Mouse (Mus musculus) hindbrain, embryonic 14.5 days (tissue): Measurements from ENCODE around the gene Mllt3. TPM values are rescaled to one million over a fixed set of nuclear protein-coding genes. Genes with fewer than 3 reads are reported as not detected.

ENCODE experiments used
- ATAC-seq: fragments of 200-750 bp; cut with Nextera tagmentation; 2 replicates; pipeline ENCODE4 v1.8.0; 2017; ENCODE audit warnings: moderate number of reproducible peaks, mild to moderate bottlenecking, moderate TSS enrichment, moderate library complexity; ENCODE audit not compliant: low FRiP score
- DNase-seq: peaks from one replicate; pipeline ENCODE4 v3.0.0-alpha.2; 2015; ENCODE audit warnings: low spot score
- H3K27ac ChIP-seq: fragments of 300-500 bp; sonication (generic); 2 replicates; pipeline ENCODE4 v1.5.1; 2014; ENCODE audit warnings: mild to moderate bottlenecking, moderate library complexity
- H3K27me3 ChIP-seq: fragments of 300-500 bp; sonication (generic); 2 replicates; pipeline ENCODE4 v1.6.1; 2014; ENCODE audit warnings: mild to moderate bottlenecking, low read length, mixed read lengths; ENCODE audit not compliant: control insufficient read depth, insufficient read depth
- H3K36me3 ChIP-seq: fragments of 300-500 bp; sonication (generic); replicated peaks from 2 replicates; pipeline ENCODE4 v1.6.1; 2014; ENCODE audit not compliant: control insufficient read depth, insufficient read depth
- H3K4me1 ChIP-seq: fragments of 300-500 bp; sonication (generic); replicated peaks from 2 replicates; pipeline ENCODE4 v1.6.1; 2014; ENCODE audit warnings: antibody characterized with exemption, low read length, mixed read lengths; ENCODE audit not compliant: control insufficient read depth, insufficient read depth
- H3K4me2 ChIP-seq: fragments of 300-500 bp; sonication (generic); replicated peaks from 2 replicates; pipeline ENCODE4 v1.6.1; 2014; ENCODE audit warnings: mild to moderate bottlenecking, moderate library complexity
- H3K4me3 ChIP-seq: fragments of 300-500 bp; sonication (generic); replicated peaks from 2 replicates; pipeline ENCODE4 v1.5.1; 2014; ENCODE audit warnings: mild to moderate bottlenecking, low read length
- H3K9ac ChIP-seq: fragments of 300-500 bp; sonication (generic); 2 replicates; pipeline ENCODE4 v1.6.1; 2014
- H3K9me3 ChIP-seq: fragments of 300-500 bp; sonication (generic); 2 replicates; pipeline ENCODE4 v1.6.1; 2016; ENCODE audit warnings: low read length; ENCODE audit not compliant: control insufficient read depth
- WGBS: fragments of 180-500 bp; shearing (Covaris S2); extraction: QIAGEN DNeasy Blood & Tissue Kit; methylation state at CpG from one replicate; pipeline ENCODE4 v1.1.7; 2014; 5-methylcytosine and 5-hydroxymethylcytosine counted together
- polyA plus RNA-seq: library from polyadenylated mRNA; unstranded; fragments of >200 nt; fragmentation: Nextera tagmentation; extraction: Ambion mirVana; gene quantifications from 2 replicates; pipeline ENCODE4 v1.2.1, GENCODE M21; 2014

Mllt3 gene
- 68.8 and 72.9 TPM in 2 replicates for polyA plus RNA-seq

DNA sequence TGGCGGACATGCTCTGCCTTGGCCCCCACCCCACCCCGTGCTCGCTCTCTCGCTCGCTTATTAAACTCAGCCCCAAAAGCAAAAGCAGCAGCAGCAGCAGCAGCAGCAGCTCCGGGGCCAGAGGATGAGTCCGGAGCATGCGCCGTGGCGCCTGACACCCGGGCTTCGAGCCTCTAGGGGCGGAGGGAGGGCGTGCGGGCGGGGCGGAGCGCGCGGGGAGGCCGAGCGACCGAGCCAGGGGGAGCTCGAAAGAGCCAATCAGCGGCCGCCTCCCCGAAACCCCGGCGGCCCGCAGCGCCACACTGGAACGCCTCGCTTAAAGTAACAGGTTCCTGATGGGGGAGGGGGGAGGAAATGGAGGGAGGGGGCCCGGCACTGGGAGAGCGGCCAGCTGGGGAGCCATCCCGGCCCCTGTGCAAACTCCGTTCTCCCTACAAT lies at the start of gene Mllt3:
TSS of gene Mllt3 (minus strand) at position 149 of the 438 bp plus-strand sequence.
- 2% methylated on average over 37 of the region's 37 CpGs for WGBS
- ATAC-seq (peak; percentile 92), DNase-seq (peak; percentile 95)
- peaks cover 31% of the 10 kb centered on the region for H3K4me1 ChIP-seq
- peak within 1 kb of the TSS; percentile 98 for H3K27ac ChIP-seq
- peaks cover 6% of the 10 kb centered on the region; the same call in 1 of the 2 replicates for H3K36me3 ChIP-seq
- peak within 1 kb of the TSS; percentile 90 for H3K9ac ChIP-seq
- peak within 1 kb of the TSS; percentile 86 for H3K4me2 ChIP-seq
- peaks cover 15% of the 10 kb centered on the region for H3K27me3 ChIP-seq
- H3K4me3 ChIP-seq, result peak within 1 kb of the TSS; percentile 64
- no peaks in the 10 kb centered on the region for H3K9me3 ChIP-seq

- H3K4me3 ChIP-seq, result no peak overlapping the region
- no peaks in the 10 kb centered on the region for H3K9me3 ChIP-seq
- H3K27ac ChIP-seq, result no peak overlapping the region
- WGBS, result 86% methylated on average over 4 of the region's 4 CpGs
- H3K9ac ChIP-seq, result no peak overlapping the region
- H3K27me3 ChIP-seq, result no peaks in the 10 kb centered on the region
- H3K4me2 ChIP-seq, result no peak overlapping the region
- no peaks in the 10 kb centered on the region for H3K4me1 ChIP-seq
- DNase-seq, result no peak
- no peak for ATAC-seq
- H3K36me3 ChIP-seq, result no peaks in the 10 kb centered on the region
These were observed 49.2 kb upstream of the Mllt3 start for GRCm38 (mm10) chr4:88082381-88082780.

GRCm38 (mm10) chr4:88081885-88082284 lies 48.7 kb upstream of the Mllt3 start:
- no peak overlapping the region for H3K27ac ChIP-seq
- no peak overlapping the region for H3K4me2 ChIP-seq
- H3K4me3 ChIP-seq, result no peak overlapping the region
- no peaks in the 10 kb centered on the region for H3K36me3 ChIP-seq
- 91% methylated on average over 3 of the region's 3 CpGs for WGBS
- DNase-seq (no peak), ATAC-seq (no peak)
- H3K9me3 ChIP-seq, result no peaks in the 10 kb centered on the region
- H3K9ac ChIP-seq, result no peak overlapping the region
- H3K4me1 ChIP-seq, result no peaks in the 10 kb centered on the region; the same call in 1 of the 2 replicates
- no peaks in the 10 kb centered on the region for H3K27me3 ChIP-seq

- H3K27ac ChIP-seq, result no peak overlapping the region
- no peak for ATAC-seq
- no peak for DNase-seq
- no peak overlapping the region for H3K9ac ChIP-seq
- WGBS, result 79% methylated on average over 5 of the region's 5 CpGs
- no peaks in the 10 kb centered on the region for H3K27me3 ChIP-seq
- H3K36me3 ChIP-seq, result no peaks in the 10 kb centered on the region
- no peaks in the 10 kb centered on the region for H3K9me3 ChIP-seq
- H3K4me1 ChIP-seq, result no peaks in the 10 kb centered on the region; the same call in 1 of the 2 replicates
- no peak overlapping the region for H3K4me3 ChIP-seq
- no peak overlapping the region for H3K4me2 ChIP-seq
These were observed 48.3 kb upstream of the Mllt3 start for GRCm38 (mm10) chr4:88081417-88081816.

GRCm38 (mm10) chr4:88078983-88079382 lies 45.8 kb upstream of the Mllt3 start:
- no peaks in the 10 kb centered on the region for H3K27me3 ChIP-seq
- H3K4me3 ChIP-seq, result no peak overlapping the region
- H3K36me3 ChIP-seq, result no peaks in the 10 kb centered on the region
- no peaks in the 10 kb centered on the region; the same call in 1 of the 2 replicates for H3K4me1 ChIP-seq
- no peaks in the 10 kb centered on the region for H3K9me3 ChIP-seq
- no peak overlapping the region for H3K27ac ChIP-seq
- H3K9ac ChIP-seq, result no peak overlapping the region
- WGBS, result 69% methylated on average over 3 of the region's 3 CpGs
- DNase-seq (no peak), ATAC-seq (no peak)
- H3K4me2 ChIP-seq, result no peak overlapping the region

DNA sequence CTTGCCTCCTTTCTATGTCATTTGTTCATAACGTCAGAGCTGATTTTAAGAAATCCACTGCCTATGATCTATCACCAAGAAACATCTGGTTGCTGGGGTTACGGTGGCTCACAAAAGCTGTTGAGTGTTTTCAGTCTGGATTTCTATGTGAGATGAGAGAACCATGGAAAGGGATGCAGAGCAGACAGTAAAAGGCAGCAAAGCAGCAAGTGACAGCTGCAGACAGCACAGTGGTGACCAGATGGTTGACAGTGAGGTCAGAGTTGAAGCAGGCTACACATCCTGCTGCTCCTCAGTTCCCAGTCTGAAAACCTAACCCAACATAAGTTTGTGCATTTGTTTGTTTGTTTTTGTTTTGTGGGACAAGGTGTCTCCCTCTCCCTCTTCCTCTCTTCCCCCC lies 42.2 kb upstream of the Mllt3 start:
- no peaks in the 10 kb centered on the region for H3K36me3 ChIP-seq
- no peak overlapping the region for H3K4me2 ChIP-seq
- no peak overlapping the region for H3K4me3 ChIP-seq
- DNase-seq, result no peak
- no peak for ATAC-seq
- H3K9me3 ChIP-seq, result no peaks in the 10 kb centered on the region
- no peak overlapping the region for H3K9ac ChIP-seq
- no peaks in the 10 kb centered on the region for H3K27me3 ChIP-seq
- WGBS, result 66% methylated on average over 2 of the region's 2 CpGs
- no peak overlapping the region for H3K27ac ChIP-seq
- no peaks in the 10 kb centered on the region; the same call in 1 of the 2 replicates for H3K4me1 ChIP-seq

DNA sequence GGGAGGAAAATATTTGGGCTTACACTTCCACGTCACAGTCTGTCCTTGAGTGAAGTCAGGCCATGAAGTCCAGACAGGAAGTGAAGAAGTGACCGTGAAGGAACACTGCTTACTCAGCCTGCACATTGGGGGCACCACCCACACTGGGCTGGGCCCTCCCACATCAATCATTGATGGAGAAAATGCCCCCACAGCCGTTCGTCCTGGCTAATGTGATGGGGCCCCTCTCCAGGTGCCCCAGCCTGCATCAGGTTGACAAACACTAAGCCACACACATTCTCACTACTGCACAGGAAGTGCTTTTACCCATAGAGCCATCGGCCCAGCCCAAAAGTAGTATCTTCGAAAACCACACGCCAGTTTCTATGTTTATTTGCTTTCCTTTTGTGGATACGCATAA lies 13.1 kb upstream of the Mllt3 start:
- Histone ChIP-seq H3K4me1 (no peaks in the 10 kb centered on the region), H3K4me3 (no peak overlapping the region), H3K27me3 (no peaks in the 10 kb centered on the region), H3K4me2 (no peak overlapping the region), H3K9me3 (no peaks in the 10 kb centered on the region), H3K9ac (no peak overlapping the region), H3K27ac (no peak overlapping the region), H3K36me3 (no peaks in the 10 kb centered on the region)
- DNase-seq (no peak), ATAC-seq (no peak)
- WGBS, result 74% methylated on average over 8 of the region's 8 CpGs

GRCm38 (mm10) chr4:88045151-88045550 lies 12.0 kb upstream of the Mllt3 start:
- Histone ChIP-seq H3K27me3 (no peaks in the 10 kb centered on the region), H3K36me3 (no peaks in the 10 kb centered on the region), H3K9me3 (no peaks in the 10 kb centered on the region), H3K4me3 (no peak overlapping the region), H3K4me2 (no peak overlapping the region), H3K4me1 (no peaks in the 10 kb centered on the region), H3K27ac (no peak overlapping the region), H3K9ac (no peak overlapping the region)
- ATAC-seq (no peak), DNase-seq (no peak)
- 93% methylated on average over 4 of the region's 4 CpGs for WGBS

DNA sequence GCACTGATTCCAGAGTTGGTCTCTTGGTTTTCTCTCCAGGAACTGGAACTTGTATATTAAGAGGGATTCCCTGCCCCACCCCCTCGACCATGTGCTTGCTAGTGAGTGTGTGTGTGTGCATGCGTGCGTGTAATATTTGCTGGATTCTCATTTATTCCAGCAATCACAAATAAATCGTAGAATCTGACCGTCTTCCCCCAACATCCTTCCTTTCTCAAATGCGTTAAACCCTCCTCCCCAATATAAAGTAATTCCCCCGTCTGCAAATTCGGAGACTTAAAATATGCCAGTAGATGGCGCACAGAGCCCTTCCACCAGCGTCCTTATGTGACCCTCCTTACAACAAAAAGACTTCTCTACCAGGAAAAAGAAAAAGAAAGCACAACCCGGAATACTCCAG lies 2.2 kb upstream of the Mllt3 start:
- H3K4me3 ChIP-seq, result no peak overlapping the region; the same call in 1 of the 2 replicates
- H3K27me3 ChIP-seq, result peaks cover 15% of the 10 kb centered on the region
- no peak overlapping the region for H3K9ac ChIP-seq
- DNase-seq (peak; percentile 87), ATAC-seq (no peak)
- no peaks in the 10 kb centered on the region for H3K9me3 ChIP-seq
- H3K27ac ChIP-seq, result no peak overlapping the region
- under 1% methylated on average over 11 of the region's 11 CpGs for WGBS
- no peaks in the 10 kb centered on the region for H3K36me3 ChIP-seq
- peak overlapping the region; percentile 86 for H3K4me2 ChIP-seq
- H3K4me1 ChIP-seq, result peaks cover 10% of the 10 kb centered on the region
